Mouse (Mus musculus) adrenal gland, postnatal 25 days (tissue): ENCODE results near the gene Fxyd5. TPM values are rescaled to one million over a fixed set of nuclear protein-coding genes. Genes with fewer than 3 reads are reported as not detected.
A peak's percentile ranks its signal among the peaks of the same experiment; 100 is the strongest.

Experiments used
- DNase-seq: peaks from one replicate; pipeline ENCODE4 v3.0.0; 2021; ENCODE audit warnings: mixed read lengths
- long read RNA-seq: library from polyadenylated mRNA; stranded (forward); transcript quantifications from one replicate; pipeline ENCODE4 v2.0.0, GENCODE M21; 2021
- total RNA-seq: library from RNA; stranded (reverse); gene quantifications from 2 replicates; pipeline ENCODE4 v1.2.3, GENCODE M21; 2021

Fxyd5 gene
- total RNA-seq = 35.9 and 36.5 TPM in 2 replicates
- long read RNA-seq, partial matches to known transcripts = 1 of 9 reads
- long read RNA-seq, other reads (novel, unspliced or antisense) = 1 of 9 reads

DNA sequence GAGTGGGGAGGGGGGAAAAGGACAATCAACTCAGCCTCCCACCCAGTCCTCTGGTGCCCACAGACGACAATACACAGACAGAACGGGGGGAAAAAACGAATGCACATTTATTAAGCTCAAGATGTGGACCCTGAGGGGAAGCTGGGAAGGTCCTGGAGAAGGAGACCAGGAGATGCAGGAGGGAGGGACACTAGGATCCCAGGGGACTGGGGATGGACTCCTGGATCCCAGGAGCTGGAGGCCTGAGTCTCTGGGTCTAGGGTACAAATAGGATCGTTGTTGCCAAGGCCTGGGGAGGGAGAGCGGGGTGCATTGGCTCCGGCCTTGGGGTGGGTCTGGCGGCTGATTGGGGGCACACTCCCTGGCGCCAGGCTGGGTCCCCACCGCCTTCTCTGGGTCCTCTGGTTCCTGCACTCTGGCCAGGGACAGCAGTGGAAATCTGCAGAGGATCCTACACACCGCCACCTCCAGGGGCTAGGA is at the start of gene Fxyd5:
Gene Fxyd5 (minus strand): TSS at position 51 of the 480 bp plus-strand sequence.
- no peak for DNase-seq

DNA sequence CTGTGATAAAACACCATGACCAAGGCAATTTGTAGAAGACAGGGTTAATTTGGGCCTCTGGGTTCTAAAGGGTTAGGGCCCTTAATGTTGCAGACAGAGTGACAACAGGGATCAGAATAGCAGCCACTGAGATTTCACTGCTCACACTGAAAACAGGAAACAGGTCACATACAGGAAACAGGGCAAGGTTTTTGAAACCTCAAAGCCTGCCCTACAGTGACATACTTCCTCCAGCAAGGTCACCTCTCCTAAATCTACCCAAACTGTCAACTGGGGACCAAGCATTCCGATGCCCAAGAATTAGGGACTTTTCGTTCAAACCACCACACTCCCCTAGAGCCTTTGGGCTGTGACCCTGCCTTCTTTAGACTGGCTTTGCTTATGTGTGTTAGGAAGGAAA is 47.4 kb upstream of the Fxyd5 start:
- DNase-seq = no peak

DNA sequence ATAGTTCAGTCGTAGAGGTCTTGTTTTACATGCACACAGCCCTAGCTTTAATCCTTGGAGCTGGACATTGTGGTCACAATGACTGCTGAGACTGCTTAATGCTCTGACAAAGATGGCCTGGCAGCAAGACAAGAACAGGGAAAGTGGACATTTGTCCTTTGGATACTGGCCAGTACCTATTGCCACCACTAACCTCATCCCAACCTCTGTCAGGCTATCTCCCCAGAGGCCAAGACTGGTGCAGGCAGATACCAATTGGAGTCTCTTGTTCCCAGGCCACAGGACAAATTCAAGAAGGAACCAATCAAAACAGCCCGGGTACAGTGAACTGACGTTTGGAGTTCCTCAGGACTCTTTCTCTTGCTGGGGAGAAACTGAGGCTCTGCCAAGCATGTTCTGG is 45.9 kb upstream of the Fxyd5 start:
- DNase-seq = no peak

DNA sequence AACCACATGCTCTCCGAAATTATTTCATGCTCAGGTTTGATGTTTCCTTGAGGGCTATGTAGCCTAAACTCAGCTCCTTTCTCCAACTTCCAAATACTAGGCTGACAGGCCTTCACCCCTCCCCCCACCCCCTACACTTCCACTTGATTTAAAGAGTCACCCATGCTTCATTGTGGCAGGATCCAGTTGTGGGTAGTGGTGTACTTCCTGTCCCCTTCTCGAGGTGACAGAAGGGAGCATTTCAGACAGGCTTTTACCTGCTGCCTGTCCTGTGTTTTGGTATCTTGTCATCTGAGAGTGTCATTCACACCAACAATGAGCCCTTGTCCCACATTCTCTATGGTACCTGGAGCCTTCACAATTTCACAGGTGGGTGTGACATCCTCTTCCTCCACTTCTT is 45.0 kb upstream of the Fxyd5 start:
- no peak for DNase-seq

DNA sequence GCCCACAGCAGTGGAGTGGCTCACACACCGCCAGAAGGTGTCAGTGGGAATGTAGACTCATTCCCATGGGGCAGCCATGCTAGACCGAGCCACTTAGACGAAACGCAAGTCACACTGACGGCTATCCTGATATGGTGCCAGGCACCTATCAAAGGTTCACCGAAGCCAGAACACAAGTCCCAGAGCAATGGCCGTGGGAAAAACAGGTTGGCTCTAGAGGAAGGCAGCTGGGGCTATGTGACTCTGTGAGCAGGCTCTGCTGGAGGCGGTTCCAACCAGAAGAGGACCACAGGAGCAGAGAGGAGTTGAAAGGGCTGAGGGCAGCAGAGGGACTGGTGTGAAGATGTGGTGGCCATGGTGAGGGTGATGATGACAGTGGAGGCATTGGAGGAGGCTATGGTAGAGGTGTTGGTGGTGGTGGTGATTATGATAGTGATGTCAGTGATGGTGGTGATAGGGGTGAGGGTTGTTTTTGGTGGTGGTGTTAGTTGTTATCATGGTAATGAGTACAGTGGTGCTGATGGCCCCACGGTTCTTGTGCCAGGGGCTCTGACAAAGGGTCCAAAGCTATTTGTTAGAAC is 44.0 kb upstream of the Fxyd5 start:
- no peak for DNase-seq

DNA sequence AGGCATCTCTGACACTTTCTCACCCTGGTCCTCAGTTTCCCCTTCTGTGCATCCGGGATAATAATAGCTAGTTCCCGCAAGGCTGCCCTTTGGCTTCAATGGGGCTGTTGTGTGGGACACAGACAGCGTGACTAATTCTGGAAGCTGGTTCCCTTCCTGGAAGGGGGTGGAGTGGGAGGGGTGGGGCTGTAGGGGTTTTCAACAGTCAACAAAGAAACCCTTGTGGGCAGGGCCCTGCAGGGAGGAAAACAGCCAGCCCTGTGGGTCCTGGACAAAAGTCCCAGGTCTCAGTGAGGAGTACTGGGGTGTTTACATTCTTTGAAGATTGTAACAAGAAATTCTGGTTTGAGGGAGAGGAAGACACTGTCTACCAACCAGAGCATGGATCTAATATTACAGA is 42.9 kb upstream of the Fxyd5 start:
- DNase-seq = peak; percentile 16

DNA sequence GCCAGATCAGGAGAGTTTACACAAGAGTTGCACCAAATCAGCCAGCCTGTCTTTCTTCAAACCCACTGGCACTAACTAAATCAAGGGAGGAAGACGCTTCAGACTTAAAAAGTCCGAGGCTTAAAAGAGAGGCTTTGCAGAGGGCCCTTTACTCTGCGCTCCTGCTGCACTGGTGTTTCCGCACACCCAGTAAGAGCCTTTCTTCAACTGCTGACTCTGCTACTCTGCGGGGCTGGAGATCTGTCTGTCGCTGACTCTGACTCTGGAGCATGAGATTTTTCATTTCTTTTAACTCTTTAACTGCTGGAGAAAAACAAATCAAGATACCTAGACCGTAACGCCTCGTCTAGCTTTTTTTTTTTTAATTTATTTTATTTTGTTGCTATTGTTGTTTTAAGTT is 41.9 kb upstream of the Fxyd5 start:
- DNase-seq = no peak

DNA sequence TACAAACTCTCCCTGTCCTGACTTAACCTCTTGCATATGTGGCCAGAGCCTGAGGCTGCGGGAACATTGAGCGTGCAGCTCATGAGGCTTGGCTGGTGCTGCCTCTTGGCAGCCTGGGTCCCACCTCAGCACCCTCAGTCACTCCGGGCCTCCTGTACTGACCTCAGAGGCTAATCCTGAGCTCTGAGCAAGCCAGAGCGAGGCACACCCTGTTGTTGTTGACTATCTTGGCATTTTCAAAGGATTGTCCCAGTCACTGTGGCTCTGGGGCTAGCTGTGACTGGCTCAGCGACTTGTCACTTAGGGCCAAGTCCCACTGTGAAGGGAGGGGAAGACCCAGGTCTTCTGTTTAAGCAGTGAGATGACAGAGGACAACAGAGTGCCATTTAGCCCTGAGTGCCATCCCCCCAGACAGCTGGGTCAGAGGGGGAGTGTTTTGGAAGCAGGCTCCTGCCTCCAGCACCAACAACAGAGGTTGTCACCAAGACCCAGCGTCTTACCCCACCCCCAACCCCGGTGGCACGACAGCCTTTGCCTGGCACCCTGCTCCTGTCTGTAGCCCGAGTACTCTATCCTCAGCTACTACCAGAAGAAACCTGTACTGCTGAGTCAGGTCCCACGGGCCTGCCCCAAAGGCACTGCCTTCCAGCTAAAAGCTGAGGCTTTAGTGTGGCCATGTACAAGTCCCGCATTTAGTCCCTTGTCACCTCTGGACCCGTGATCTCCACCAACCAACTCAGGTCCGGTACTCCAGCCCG is 40.7 kb upstream of the Fxyd5 start:
- DNase-seq = peak; percentile 30

DNA sequence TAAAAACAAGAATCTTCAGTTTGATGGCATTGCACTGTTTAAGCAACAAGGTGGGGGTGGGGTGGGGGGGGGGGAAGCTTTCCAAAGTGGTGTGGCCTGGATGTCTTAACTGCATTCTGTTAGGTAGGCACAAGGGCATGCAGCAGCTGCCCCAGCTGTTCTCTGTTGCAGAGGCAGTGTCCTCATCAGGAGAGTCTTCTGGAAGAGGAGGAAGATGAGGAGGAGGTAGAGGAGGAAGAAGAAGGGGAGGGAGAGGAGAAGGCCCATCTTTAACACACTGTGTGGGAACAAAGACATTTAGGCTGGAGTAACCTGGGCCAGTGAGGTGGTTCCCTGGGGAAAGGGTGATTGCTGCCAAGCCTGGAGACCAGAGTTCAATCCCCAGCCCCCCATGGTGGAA is 39.8 kb upstream of the Fxyd5 start:
- no peak for DNase-seq

DNA sequence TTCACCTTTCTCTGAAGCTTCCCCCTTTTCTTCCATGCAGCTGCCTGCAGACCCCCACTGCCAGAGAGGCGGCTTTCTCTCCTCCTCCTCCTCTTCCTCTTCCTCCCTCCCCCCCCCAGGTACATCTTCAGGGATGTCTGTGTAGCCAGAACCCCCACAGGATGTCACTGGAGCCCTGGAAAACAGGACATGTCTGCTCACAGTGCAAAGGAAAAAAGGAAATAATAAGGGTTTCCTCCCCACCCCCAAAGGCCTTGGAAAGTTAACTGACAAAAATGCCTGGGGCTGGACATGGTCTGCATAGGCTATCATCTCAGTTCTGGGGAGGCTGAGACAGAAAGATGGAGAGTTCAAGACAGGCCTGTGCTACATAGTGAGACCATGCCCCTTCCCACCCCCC is 38.8 kb upstream of the Fxyd5 start:
- DNase-seq = no peak

DNA sequence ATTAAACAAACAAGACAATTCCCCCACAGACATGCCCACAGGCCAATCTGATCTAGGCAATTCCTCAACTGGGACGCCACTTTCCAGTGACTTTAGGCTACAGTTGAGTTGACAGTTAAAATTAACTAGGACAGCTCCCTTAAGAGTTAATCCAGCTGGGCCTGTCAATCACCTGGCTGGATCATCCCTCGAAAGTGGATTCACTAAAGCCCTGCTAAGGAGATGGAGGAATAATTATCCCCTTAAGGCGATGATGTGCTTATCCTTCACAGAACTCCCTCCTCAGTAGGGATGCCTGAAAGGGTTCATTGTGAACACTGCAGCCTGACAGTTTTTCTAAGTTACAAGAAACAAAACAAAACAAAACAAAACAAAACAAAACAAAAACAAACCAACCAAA is 38.3 kb upstream of the Fxyd5 start:
- no peak for DNase-seq

DNA sequence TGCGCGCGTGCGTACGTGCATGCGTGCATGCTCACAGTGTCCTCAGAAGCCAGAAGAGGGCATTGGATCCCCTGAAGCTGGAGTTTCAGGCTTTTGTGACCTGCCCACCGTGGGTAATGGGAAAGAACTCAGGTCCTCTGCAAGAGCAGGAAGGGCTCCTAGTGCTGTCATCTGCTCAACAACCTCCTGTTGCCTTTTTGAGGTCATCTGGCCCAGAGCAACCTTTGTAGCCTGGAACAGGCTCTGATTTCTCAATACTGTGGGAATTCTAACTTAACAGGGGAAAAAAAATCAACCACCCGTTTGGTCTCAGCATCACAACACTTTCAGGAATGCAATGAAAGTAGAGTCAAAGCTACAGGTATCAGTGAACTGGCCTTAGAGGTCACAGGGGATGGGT is 37.4 kb upstream of the Fxyd5 start:
- no peak for DNase-seq

DNA sequence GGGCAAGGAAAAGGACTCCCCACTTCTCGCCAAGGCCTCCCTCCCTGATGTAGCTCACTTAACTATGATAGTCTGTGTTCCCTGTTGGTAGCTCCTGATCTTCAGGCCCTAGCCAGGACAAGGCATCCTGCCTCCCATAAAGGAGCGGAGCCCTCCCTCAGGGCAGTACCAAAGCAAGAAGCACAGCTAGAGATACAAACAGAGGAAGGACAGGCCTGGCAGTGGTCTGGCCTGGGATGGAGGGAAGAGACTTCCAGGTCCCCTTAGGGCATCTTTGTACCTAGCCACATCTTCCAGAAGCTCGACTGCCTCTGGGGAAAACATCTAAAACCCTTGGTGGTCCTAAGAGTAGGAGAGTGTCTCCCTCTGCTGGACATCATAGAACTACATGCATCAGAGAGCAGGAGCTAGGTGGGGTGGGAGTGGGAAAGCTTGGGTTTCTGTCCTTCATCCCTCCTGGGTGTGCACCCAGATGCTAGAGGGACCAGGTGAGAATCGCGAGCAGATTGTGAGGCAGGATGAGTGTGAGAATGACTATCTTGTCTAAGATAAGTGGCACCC is 35.7 kb upstream of the Fxyd5 start:
- DNase-seq = no peak

DNA sequence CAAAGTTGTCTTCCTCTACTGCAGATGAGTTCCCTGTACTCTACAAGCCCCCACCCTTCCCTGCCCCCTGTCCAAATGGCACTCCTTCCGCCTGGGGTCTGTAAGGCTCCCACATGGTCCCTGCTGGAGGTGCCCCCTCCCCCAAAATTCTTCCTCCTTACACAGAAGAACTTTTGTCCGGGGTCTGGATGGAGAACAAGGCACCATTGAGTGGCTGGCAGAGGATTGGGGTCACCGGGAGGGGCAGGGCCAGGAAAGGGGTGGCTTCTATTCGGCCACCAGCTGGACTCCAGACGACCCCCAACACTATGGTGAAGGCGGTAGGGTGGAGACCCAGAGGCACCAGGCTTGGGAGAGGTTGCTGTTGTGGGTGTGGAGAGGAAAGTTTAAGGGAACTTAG is 35.2 kb upstream of the Fxyd5 start:
- DNase-seq = no peak

DNA sequence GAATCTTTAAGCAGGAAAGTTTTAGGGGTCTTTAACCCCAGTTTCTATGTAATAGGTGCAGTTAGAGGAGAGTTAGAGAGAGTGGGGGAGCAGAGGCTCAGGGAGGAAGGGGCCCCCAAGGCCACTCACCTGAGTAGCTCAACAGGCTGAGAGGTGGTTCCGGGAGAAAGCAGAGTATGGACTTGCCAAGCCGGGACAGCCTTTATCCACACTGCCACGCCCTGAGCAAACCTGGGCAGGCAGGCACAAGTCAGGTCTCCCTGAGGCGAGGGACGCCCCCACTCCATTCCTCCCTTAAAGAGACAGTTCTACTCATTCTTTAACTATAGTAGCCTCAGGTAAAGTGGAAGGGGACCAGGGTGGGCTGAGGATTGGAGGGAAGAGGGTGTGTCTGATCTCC is 34.2 kb upstream of the Fxyd5 start, which contains the start of gene Fxyd3:
Gene Fxyd3 (minus strand): TSS at position 213 of the 400 bp plus-strand sequence.
- no peak for DNase-seq

DNA sequence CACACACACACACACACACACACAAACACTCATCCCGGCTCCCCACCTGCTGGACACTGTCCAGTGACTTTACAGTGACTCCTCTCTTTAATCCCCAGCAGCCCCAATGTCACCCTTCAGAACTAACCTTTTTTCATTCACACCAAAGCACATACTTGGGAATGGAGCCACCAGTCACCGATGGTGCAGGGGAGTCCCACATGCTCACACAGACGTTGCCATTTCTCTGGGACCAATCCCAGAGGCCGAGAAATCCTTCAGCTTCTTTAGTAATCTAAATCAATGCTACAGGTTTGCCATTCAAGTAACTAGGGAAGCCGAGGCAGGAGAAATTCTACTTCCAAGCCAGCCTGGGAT is 32.4 kb upstream of the Fxyd5 start:
- no peak for DNase-seq

DNA sequence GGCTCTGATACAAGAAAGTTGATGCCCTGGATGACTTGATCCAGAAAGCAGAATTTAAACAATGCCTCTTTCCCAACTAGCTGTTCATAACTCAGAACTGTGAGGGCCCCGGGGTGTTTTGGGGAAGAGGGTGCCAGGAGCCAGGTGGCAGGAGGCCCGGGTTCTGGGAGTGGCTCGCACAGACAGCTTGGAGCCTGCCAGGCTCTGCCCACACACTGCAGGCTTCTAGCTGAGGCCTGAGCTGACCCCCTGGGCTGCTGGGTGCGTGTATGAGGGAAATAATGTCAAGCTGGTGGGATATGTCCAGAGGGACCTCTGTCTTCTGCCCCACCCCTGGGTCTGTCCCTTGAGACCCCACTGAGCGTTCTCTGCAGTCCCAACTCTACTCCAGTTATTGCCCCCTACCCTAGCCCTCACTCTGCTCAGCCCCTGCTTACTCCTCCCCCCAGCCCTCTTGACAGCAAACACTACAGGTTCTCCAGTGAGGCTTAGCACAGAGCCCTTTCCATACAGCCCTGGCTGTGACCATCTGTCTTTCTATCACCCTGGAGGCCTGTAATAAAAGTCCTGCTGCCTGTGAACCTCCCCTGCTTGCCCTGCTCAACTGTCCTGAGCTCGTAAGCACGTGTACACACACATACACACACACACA is 31.9 kb upstream of the Fxyd5 start:
- no peak for DNase-seq

DNA sequence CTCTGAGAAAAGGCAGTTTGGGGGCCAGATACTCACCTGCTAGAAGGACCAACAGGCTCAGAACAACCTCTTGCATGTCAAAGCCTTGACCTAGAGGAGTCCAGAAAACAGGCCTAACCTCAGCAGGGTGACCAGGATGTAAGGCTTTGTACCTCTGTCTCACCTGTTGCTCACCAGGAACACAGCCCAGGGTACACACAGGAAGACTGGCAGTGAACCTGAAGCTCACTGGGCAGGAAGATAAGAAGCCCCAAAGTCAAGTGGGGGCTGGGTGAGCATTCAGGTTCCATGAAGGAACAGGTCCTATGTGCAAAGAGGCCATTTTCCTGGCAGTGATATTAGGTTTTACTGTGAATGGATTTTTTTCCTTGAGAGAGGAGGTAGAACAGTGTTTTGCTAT is 31.3 kb upstream of the Fxyd5 start:
- DNase-seq = no peak

DNA sequence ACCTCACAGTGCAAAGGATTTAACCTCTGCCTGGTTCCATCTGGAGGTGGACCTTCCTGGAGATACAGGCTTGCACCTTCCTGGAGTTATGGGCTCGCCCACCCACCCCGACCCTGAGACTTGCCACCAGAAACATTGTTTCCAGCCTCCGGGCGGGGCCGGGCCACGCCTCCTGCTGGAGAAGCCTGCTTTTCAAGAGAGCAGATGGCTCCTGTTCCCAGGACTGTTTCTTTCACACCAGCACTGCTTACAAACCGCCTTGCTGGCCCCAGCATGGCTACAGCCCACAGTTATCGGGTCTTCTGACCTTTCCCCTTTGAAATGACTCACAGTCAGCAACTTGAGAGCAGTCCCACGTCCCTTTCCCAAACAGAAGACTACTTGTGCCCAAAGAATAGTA is 30.0 kb upstream of the Fxyd5 start:
- DNase-seq = no peak

DNA sequence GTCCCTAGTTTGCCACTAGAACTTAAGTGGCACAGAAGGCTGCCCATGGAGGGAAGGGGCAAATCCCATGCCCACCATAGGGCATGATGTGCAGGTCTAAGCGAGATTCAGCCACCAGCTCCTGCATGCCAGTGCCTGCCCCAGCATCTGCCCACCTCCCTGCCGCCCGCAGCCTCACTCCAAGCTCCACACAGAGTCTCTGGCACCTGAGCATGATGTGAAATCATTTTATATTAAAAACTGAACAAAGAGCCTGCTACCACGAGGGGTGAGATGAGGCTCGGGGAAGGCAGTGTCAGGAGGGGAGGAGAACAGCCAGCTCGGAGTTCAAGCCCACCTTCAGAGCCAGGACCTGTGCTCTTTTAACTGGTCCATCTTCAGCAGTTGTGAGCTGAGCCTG is 28.0 kb upstream of the Fxyd5 start:
- no peak for DNase-seq

DNA sequence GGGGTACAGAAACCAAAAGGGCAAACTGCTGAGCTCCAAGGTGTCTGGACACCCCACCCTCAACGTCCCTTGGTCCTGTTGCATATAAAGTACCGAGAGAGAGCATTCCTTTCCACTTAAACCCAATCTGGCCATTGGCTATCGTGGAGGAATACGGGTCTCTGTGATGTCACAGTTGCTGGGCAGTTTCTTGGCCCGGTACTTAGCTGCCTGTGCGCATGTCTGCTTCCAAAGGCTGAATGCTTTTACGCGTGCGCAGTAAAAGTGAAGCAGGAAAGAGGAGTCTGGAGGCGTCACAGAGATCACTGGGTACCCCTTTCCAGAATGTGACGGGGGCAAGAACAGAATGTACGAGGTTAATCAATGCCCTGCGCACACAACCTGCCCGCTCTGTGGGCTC is 27.2 kb upstream of the Fxyd5 start:
- no peak for DNase-seq

DNA sequence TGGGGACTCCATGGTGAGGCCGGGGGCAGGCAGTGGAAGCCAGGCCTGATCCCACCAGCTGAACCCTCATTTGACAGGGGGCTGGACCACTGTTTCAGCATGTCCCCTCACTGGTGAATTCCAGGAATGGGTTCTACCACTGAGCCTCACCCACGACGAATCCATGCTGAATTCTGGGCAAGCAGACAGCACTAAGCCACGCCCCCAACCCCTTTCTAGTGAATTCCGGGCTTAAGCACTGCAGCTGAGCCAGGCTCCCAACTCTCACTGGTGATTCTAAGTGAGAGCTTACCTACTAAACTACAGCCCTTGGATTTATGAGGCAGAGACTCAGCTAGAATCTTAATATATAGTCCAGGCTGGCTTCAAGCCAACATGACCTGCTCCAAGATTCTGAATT is 25.6 kb upstream of the Fxyd5 start:
- no peak for DNase-seq

DNA sequence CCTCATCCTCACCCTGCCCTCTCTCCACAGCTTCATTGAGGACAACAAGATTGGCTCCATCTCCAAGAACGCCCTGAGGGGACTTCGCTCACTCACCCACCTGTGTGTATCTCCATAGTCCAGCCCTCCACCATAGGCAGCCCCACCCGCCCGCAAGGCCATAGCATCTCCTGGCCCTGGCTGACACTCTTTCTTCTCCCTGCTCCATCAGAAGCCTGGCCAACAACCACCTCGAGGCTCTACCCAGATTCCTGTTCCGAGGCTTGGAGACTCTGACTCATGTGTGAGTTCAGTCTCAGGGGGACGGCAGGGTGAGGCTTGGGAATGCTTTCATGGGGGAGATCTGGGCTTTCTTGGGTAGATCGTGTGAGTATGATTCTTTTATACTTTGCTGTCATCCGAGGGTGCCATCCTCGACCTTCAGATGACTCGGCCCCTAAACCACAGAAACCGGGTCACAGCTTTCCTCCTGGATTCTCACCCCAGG is 20.8 kb upstream of the Fxyd5 start:
- no peak for DNase-seq
